Mouse (Mus musculus) embryo, embryonic 11 days (tissue): Measurements from ENCODE around the gene Ehd2.

ENCODE experiments used
- DNase-seq: peaks from one replicate; pipeline ENCODE4 v3.0.0-alpha.2; 2015

Gene Ehd2

DNA sequence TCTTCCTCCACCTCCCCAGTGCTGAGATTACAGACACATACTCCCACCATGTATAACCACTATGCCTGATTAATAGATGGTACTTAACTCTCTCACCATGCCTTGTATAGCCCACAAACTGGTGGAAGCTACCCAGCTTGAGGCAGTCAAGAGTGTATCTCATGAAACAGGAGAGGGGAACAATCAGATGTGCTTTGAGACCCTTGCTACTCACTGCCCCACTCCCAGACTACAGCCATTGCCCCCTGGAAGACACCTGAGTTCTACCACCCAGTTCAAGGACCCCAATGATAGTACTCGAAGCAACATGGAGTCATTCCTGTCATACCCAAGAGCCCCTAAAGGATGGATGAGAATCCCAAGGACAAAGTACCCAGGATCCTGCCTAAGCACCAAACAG is 60.8 kb downstream of the Ehd2 start:
- no peak for DNase-seq

DNA sequence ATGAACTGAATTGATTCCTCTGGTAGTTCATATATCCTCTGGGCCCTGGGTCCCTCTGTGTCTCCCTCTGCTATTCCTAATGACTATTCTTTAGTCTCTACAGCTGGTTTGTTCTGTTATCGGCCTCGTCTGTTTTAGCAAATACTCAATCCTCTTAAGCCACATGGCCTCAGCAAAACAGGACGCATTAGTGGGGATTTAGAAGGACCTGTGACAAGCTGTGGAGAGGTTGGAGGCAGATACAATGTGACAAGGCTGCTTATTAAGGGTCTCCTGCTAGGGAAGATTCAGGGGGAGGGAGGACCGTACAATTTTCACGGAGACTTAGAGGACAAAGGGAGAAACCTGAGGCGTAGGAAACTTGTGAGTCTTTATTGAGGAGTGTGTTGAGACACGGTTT is 61.5 kb downstream of the Ehd2 start:
- DNase-seq: no peak

DNA sequence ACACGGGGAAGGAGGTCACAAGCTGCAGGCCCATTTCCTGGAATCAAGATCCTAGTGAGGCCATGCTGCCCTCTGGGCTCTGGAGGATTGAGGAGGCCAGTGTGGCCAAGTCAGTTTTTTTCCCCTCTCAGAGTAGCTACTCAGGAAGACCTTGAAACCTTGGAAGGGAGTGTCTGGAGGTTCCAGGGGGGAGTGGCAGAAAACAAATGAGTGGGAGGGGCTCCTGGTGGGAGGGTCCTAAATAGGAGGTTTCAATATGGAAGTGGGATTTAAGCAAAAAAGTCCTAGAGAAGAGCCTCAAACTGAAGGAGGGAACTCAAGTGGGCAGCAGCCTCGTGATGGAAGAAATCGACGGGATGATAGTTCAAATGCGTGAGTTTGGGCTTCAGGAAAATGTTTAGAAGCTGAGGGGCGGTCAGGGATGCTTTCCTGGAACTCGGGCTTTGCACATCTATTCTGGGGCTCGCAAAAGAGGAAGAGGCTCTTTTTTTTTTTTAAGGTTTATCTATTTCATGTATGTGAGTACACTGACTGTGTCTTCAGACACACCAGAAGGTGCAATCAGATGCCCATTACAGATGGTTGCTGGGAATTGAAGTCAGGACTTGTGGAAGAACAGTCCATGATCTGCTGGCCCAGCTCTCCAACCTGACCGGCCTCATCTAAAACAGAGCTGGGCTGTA is 65.9 kb downstream of the Ehd2 start:
- no peak for DNase-seq
